Mouse (Mus musculus) forebrain, postnatal 0 days (tissue): Measurements from ENCODE around the gene Nek6. TPM values are rescaled to one million over a fixed set of nuclear protein-coding genes. Genes with fewer than 3 reads are reported as not detected.

Source experiments
- ATAC-seq: fragments of 200-750 bp; cut with Nextera tagmentation; 2 replicates; pipeline ENCODE4 v1.8.0; 2017; ENCODE audit warnings: mild to moderate bottlenecking, moderate library complexity
- DNase-seq: peaks from one replicate; pipeline ENCODE4 v3.0.0-alpha.2; 2015
- H3K27ac ChIP-seq: fragments of 300-500 bp; sonication (generic); 2 replicates; pipeline ENCODE4 v1.5.1; 2014; ENCODE audit warnings: low read depth, mild to moderate bottlenecking, antibody characterized with exemption, low read length, moderate library complexity, mixed read lengths
- H3K27me3 ChIP-seq: fragments of 300-500 bp; sonication (generic); 2 replicates; pipeline ENCODE4 v1.6.1; 2014; ENCODE audit warnings: mild to moderate bottlenecking, low read length, mixed read lengths; ENCODE audit not compliant: insufficient read depth
- H3K36me3 ChIP-seq: fragments of 300-500 bp; sonication (generic); 2 replicates; pipeline ENCODE4 v1.6.1; 2014; ENCODE audit warnings: mild to moderate bottlenecking, moderate library complexity; ENCODE audit not compliant: insufficient read depth
- H3K4me1 ChIP-seq: fragments of 300-500 bp; sonication (generic); 2 replicates; pipeline ENCODE4 v1.6.1; 2014; ENCODE audit warnings: antibody characterized with exemption; ENCODE audit not compliant: insufficient read depth
- H3K4me2 ChIP-seq: fragments of 300-500 bp; sonication (generic); 2 replicates; pipeline ENCODE4 v1.6.1; 2014; ENCODE audit warnings: low read depth, mild to moderate bottlenecking, moderate library complexity
- H3K4me3 ChIP-seq: fragments of 300-500 bp; sonication (generic); 2 replicates; pipeline ENCODE4 v1.5.1; 2014; ENCODE audit warnings: low read depth, low read length, mixed read lengths
- H3K9ac ChIP-seq: fragments of 300-500 bp; sonication (generic); 2 replicates; pipeline ENCODE4 v1.6.1; 2014; ENCODE audit warnings: mild to moderate bottlenecking
- H3K9me3 ChIP-seq: fragments of 300-500 bp; sonication (generic); 2 replicates; pipeline ENCODE4 v1.6.1; 2016; ENCODE audit warnings: low read length
- CTCF ChIP-seq: sonication (generic); IDR thresholded peaks from 2 replicates; pipeline ENCODE4 v1.5.1; 2016; ENCODE audit warnings: antibody characterized with exemption, control low read depth, low read depth
- whole genome bisulfite sequencing: fragments of 180-500 bp; shearing (Covaris S2); extraction: QIAGEN DNeasy Blood & Tissue Kit; methylation state at CpG from one replicate; pipeline ENCODE4 v1.1.7; 2014; 5-methylcytosine and 5-hydroxymethylcytosine counted together
- polyA plus RNA-seq: library from polyadenylated mRNA; unstranded; fragments of >200 nt; fragmentation: Nextera tagmentation; extraction: Ambion mirVana; gene quantifications from 2 replicates; pipeline ENCODE4 v1.2.1, GENCODE M21; 2015
- total RNA-seq: library from RNA; depleted of rRNA; stranded (reverse); fragments of >200 nt; gene quantifications from 2 replicates; pipeline ENCODE4 v1.2.3, GENCODE M21; 2014

Nek6 gene
- total and polyA plus RNA-seq, 2 experiments from 2014 or later = 21.0 to 69.3 TPM

DNA sequence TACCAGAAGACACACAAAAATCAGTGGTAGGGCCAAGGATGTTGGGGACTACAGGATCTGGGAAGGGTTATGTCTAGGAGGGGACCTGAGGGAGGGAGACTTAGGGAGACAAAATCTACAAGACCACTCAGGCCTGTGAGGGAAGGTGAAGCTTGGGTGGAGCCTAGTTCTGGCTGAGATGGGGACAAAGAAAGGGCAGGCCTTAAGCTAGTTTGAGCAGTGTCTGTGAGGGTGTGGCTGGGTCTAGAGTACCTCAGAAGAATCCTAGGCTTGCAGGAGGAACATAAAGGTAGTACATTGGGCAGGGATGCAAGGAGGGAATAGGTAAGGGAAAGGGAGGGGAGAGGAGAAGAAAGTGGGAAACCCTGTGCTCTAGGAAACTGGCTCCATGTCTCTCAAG lies 32.9 kb downstream of the Nek6 start:
- H3K27ac ChIP-seq = no peak overlapping the region
- no peaks in the 10 kb centered on the region for H3K36me3 ChIP-seq
- H3K9me3 ChIP-seq = no peaks in the 10 kb centered on the region
- H3K4me2 ChIP-seq = no peak overlapping the region
- peaks cover 4% of the 10 kb centered on the region; the same call in 1 of the 2 replicates for H3K4me1 ChIP-seq
- TF ChIP-seq CTCF = no peak
- no peak for DNase-seq
- no peak overlapping the region for H3K9ac ChIP-seq
- no peak for ATAC-seq
- H3K27me3 ChIP-seq = no peaks in the 10 kb centered on the region
- no peak overlapping the region for H3K4me3 ChIP-seq

- H3K4me3 ChIP-seq = no peak overlapping the region
These were observed 33.5 kb downstream of the Nek6 start for GRCm38 (mm10) chr2:38544982-38545381.

GRCm38 (mm10) chr2:38545706-38546105 lies 34.3 kb downstream of the Nek6 start:
- H3K27ac ChIP-seq = no peak overlapping the region
- no peak overlapping the region for H3K4me3 ChIP-seq
- H3K4me2 ChIP-seq = no peak overlapping the region
- no peaks in the 10 kb centered on the region for H3K36me3 ChIP-seq
- TF ChIP-seq CTCF = no peak
- ATAC-seq (no peak), DNase-seq (no peak)
- H3K27me3 ChIP-seq = no peaks in the 10 kb centered on the region
- no peaks in the 10 kb centered on the region for H3K9me3 ChIP-seq
- no peak overlapping the region for H3K9ac ChIP-seq
- H3K4me1 ChIP-seq = no peaks in the 10 kb centered on the region

More at GRCm38 (mm10) chr2:38544982-38545381, 33.5 kb downstream of the Nek6 start:
- H3K27me3 ChIP-seq = no peaks in the 10 kb centered on the region
- H3K9me3 ChIP-seq = no peaks in the 10 kb centered on the region
- no peak for DNase-seq
- 87% methylated on average over 6 of the region's 6 CpGs for WGBS
- no peaks in the 10 kb centered on the region for H3K36me3 ChIP-seq
- no peak for ATAC-seq
- H3K9ac ChIP-seq = no peak overlapping the region
- H3K4me2 ChIP-seq = no peak overlapping the region
- TF ChIP-seq CTCF = no peak
- H3K27ac ChIP-seq = no peak overlapping the region
- H3K4me1 ChIP-seq = no peaks in the 10 kb centered on the region

- no peak for TF ChIP-seq CTCF
These were observed 34.8 kb downstream of the Nek6 start for GRCm38 (mm10) chr2:38546222-38546621.

GRCm38 (mm10) chr2:38546748-38547147 lies 35.3 kb downstream of the Nek6 start:
- no peaks in the 10 kb centered on the region for H3K27me3 ChIP-seq
- H3K4me3 ChIP-seq = no peak overlapping the region
- no peaks in the 10 kb centered on the region for H3K9me3 ChIP-seq
- ATAC-seq (no peak), DNase-seq (no peak)
- no peaks in the 10 kb centered on the region for H3K36me3 ChIP-seq
- no peak for TF ChIP-seq CTCF
- WGBS = 70% methylated on average over 5 of the region's 5 CpGs
- H3K27ac ChIP-seq = no peak overlapping the region
- no peak overlapping the region for H3K4me2 ChIP-seq
- no peaks in the 10 kb centered on the region for H3K4me1 ChIP-seq
- H3K9ac ChIP-seq = no peak overlapping the region

More at GRCm38 (mm10) chr2:38546222-38546621, 34.8 kb downstream of the Nek6 start:
- no peak for ATAC-seq
- no peak overlapping the region for H3K4me3 ChIP-seq
- no peaks in the 10 kb centered on the region for H3K4me1 ChIP-seq
- DNase-seq = no peak
- WGBS = 28% methylated on average over 6 of the region's 6 CpGs
- H3K27me3 ChIP-seq = no peaks in the 10 kb centered on the region
- H3K4me2 ChIP-seq = no peak overlapping the region
- no peaks in the 10 kb centered on the region for H3K9me3 ChIP-seq
- no peak overlapping the region for H3K27ac ChIP-seq
- H3K9ac ChIP-seq = no peak overlapping the region
- no peaks in the 10 kb centered on the region for H3K36me3 ChIP-seq

GRCm38 (mm10) chr2:38547793-38548517 lies 36.5 kb downstream of the Nek6 start:
- no peak for ATAC-seq
- 56% methylated on average over 11 of the region's 11 CpGs for WGBS
- TF ChIP-seq CTCF = no peak

GRCm38 (mm10) chr2:38552004-38552443 lies 40.6 kb downstream of the Nek6 start:
- ATAC-seq (peak; percentile 81), DNase-seq (peak; percentile 52)
- no peak overlapping the region for H3K4me2 ChIP-seq
- no peaks in the 10 kb centered on the region for H3K4me1 ChIP-seq
- H3K27ac ChIP-seq = no peak overlapping the region
- H3K9me3 ChIP-seq = no peaks in the 10 kb centered on the region
- WGBS = 29% methylated on average over 15 of the region's 15 CpGs
- H3K27me3 ChIP-seq = no peaks in the 10 kb centered on the region
- no peaks in the 10 kb centered on the region for H3K36me3 ChIP-seq
- no peak overlapping the region for H3K4me3 ChIP-seq
- no peak overlapping the region for H3K9ac ChIP-seq
- TF ChIP-seq CTCF = no peak

More at GRCm38 (mm10) chr2:38547793-38548517, 36.5 kb downstream of the Nek6 start:
- Histone ChIP-seq H3K4me3 (no peak overlapping the region), H3K4me1 (no peaks in the 10 kb centered on the region), H3K27ac (no peak overlapping the region), H3K27me3 (no peaks in the 10 kb centered on the region), H3K4me2 (no peak overlapping the region), H3K9me3 (no peaks in the 10 kb centered on the region), H3K9ac (no peak overlapping the region), H3K36me3 (no peaks in the 10 kb centered on the region)
- no peak for DNase-seq
